Mouse (Mus musculus) intestine, embryonic 14.5 days (tissue): ENCODE measurements around the gene Ccl1. TPM values are rescaled to one million over a fixed set of nuclear protein-coding genes. Genes with fewer than 3 reads are reported as not detected.

ENCODE experiments used
- ATAC-seq: fragments of 200-750 bp; cut with Nextera tagmentation; replicated peaks from 2 replicates; pipeline ENCODE4 v1.8.0; 2017; ENCODE audit warnings: low read depth, moderate number of reproducible peaks, moderate TSS enrichment, moderate library complexity; ENCODE audit not compliant: low FRiP score, low TSS enrichment
- DNase-seq: peaks from one replicate; pipeline ENCODE4 v3.0.0-alpha.2; 2018; ENCODE audit warnings: low spot score
- H3K27ac ChIP-seq: fragments of 300-500 bp; sonication (generic); 2 replicates; pipeline ENCODE4 v1.5.1; 2014; ENCODE audit warnings: low read depth, mild to moderate bottlenecking, control low read depth
- H3K27me3 ChIP-seq: fragments of 300-500 bp; sonication (generic); replicated peaks from 2 replicates; pipeline ENCODE4 v1.6.1; 2014; ENCODE audit warnings: low read length, control low read depth; ENCODE audit not compliant: control insufficient read depth, insufficient read depth
- H3K36me3 ChIP-seq: fragments of 300-500 bp; sonication (generic); 2 replicates; pipeline ENCODE4 v1.6.1; 2014; ENCODE audit warnings: low read length, control low read depth; ENCODE audit not compliant: control insufficient read depth, insufficient read depth
- H3K4me1 ChIP-seq: fragments of 300-500 bp; sonication (generic); replicated peaks from 2 replicates; pipeline ENCODE4 v1.6.1; 2014; ENCODE audit warnings: low read length, control low read depth, mixed read lengths; ENCODE audit not compliant: control insufficient read depth, insufficient read depth
- H3K4me2 ChIP-seq: fragments of 300-500 bp; sonication (generic); 2 replicates; pipeline ENCODE4 v1.6.1; 2014; ENCODE audit warnings: low read length
- H3K4me3 ChIP-seq: fragments of 300-500 bp; sonication (generic); 2 replicates; pipeline ENCODE4 v1.5.1; 2014; ENCODE audit warnings: low read depth, low read length, control low read depth, mixed read lengths
- H3K9ac ChIP-seq: fragments of 300-500 bp; sonication (generic); 2 replicates; pipeline ENCODE4 v1.6.1; 2014; ENCODE audit warnings: mild to moderate bottlenecking, low read length
- H3K9me3 ChIP-seq: fragments of 300-500 bp; sonication (generic); 2 replicates; pipeline ENCODE4 v1.6.1; 2016; ENCODE audit warnings: low read length, control low read depth; ENCODE audit not compliant: control insufficient read depth
- WGBS: fragments of 180-500 bp; shearing (Covaris S2); extraction: QIAGEN DNeasy Blood & Tissue Kit; methylation state at CpG from one replicate; pipeline ENCODE4 v1.1.7; 2014; 5-methylcytosine and 5-hydroxymethylcytosine counted together
- polyA plus RNA-seq: library from polyadenylated mRNA; unstranded; fragments of >200 nt; fragmentation: Nextera tagmentation; extraction: Ambion mirVana; gene quantifications from 2 replicates; pipeline ENCODE4 v1.2.1, GENCODE M21; 2014

Ccl1 gene
- polyA plus RNA-seq: not detected in 2 replicates

DNA sequence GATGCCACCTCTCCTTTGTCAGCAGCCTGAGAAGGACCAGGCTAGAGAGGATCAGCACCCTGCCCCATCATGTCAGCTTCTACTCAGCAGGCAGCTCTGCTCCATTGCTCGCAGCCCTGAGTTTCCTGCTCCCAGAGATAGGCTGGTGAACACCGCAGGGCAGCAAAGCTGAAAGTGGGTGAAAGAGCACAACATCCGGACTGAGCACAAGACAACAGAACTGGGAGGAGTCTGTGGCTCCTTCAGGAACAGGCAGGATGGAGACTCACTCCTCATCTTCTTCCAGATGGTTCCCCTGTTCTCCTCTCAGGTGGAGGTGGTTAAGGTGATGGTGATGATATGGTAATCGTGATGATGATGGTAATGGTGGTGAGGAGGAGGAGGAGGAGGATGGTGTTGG, at the start of gene Ccl1:
Gene Ccl1 (minus strand): TSS at position 101 of the 400 bp plus-strand sequence.
- Histone ChIP-seq H3K36me3 (no peaks in the 10 kb centered on the region), H3K4me3 (no peak within 1 kb of the TSS), H3K27ac (no peak within 1 kb of the TSS), H3K4me2 (no peak within 1 kb of the TSS), H3K9me3 (no peaks in the 10 kb centered on the region), H3K27me3 (no peaks in the 10 kb centered on the region), H3K9ac (no peak within 1 kb of the TSS), H3K4me1 (no peaks in the 10 kb centered on the region)
- DNase-seq: no peak
- ATAC-seq: no peak
- 75% methylated on average over 4 of the region's 4 CpGs for WGBS

DNA sequence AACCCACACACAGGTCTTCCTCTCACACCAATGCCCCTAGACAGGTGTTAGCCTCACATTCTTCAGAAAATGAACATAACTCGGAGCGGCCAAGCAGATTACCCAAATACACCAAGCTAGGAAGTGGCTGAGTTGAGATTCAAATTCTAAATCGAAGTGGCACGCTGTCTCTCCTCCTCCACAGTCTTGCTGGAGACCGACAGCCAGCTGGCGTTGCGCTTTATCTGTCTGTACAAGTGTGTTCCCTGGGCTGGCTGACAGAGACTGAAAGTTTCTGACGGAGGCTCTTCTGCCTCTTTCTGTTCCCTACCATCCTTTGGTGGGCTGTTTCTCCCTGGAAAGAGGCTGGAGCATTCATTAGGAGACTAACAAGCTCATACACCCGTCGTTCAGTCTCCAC, 45.5 kb upstream of the Ccl1 start:
- Histone ChIP-seq H3K9me3 (no peaks in the 10 kb centered on the region), H3K4me2 (no peak overlapping the region), H3K4me1 (no peaks in the 10 kb centered on the region), H3K27me3 (no peaks in the 10 kb centered on the region), H3K27ac (no peak overlapping the region), H3K36me3 (no peaks in the 10 kb centered on the region), H3K4me3 (no peak overlapping the region), H3K9ac (no peak overlapping the region)
- no peak for ATAC-seq
- WGBS: 83% methylated on average over 10 of the region's 10 CpGs
- DNase-seq: no peak

DNA sequence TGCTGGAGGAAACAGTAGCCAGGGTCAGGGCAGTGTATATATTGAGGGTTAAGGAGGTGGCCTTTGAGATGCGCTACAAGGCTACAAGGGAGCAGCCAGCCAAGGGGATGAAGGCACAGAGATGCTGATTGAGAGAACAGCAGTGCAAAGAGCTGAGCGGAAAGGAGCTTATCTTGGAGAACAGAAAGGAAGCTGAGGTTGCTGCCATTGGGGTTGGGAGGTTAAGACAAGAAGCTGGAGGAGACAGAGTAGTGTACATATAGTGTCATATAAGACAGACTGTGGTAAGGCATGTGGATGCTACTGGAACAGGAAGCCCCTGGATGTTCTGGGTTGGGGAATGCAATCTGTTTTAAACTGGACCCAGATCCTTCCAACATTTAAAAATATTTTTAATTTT, 35.4 kb upstream of the Ccl1 start:
- Histone ChIP-seq H3K36me3 (no peaks in the 10 kb centered on the region), H3K4me2 (no peak overlapping the region), H3K9me3 (no peaks in the 10 kb centered on the region), H3K27me3 (no peaks in the 10 kb centered on the region), H3K4me1 (0 out of 2 replicates have a peak, but pooled peaks cover 4% of the 10 kb centered on the region), H3K27ac (no peak overlapping the region), H3K9ac (no peak overlapping the region), H3K4me3 (no peak overlapping the region)
- DNase-seq (no peak), ATAC-seq (no peak)
- 26% methylated on average over 2 of the region's 2 CpGs for WGBS

- 29% methylated on average over 6 of the region's 6 CpGs for WGBS
- Histone ChIP-seq H3K27ac (no peak overlapping the region), H3K9me3 (no peaks in the 10 kb centered on the region), H3K36me3 (no peaks in the 10 kb centered on the region), H3K9ac (no peak overlapping the region), H3K4me1 (0 out of 2 replicates have a peak, but pooled peaks cover 4% of the 10 kb centered on the region), H3K4me2 (no peak overlapping the region), H3K4me3 (no peak overlapping the region), H3K27me3 (no peaks in the 10 kb centered on the region)
- DNase-seq (peak; percentile 50), ATAC-seq (no peak)
These were observed 34.9 kb upstream of the Ccl1 start for GRCm38 (mm10) chr11:82340416-82340815.

DNA sequence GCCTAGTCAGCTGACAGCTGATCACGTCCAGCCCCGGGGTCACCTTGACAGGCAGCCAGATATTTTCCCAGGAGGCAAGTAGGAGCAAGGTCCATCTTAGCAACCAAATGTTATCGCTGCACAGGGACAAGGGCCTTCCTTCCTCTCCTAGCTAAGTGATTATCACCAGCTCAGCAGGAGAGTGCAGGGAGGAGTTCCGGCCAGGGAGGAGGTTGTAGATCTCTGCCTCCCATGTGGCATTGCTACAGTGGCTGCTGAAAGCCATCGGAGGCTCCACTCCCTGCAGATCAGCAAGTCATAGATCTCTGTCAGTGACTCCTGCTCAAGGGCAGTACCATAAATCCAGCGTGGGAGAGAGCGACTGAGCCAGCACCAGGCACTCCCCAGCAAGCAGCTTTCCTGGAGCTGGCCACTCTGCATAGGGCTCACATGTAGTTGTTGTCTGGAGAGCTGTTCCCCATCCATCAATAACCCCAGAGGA, 34.5 kb upstream of the Ccl1 start:
- Histone ChIP-seq H3K27ac (no peak overlapping the region), H3K27me3 (no peaks in the 10 kb centered on the region), H3K4me2 (no peak overlapping the region), H3K36me3 (no peaks in the 10 kb centered on the region), H3K4me1 (0 out of 2 replicates have a peak, but pooled peaks cover 4% of the 10 kb centered on the region), H3K4me3 (no peak overlapping the region), H3K9me3 (no peaks in the 10 kb centered on the region), H3K9ac (no peak overlapping the region)
- no peak for DNase-seq
- no peak for ATAC-seq
- 11% methylated on average over 7 of the region's 7 CpGs for WGBS

GRCm38 (mm10) chr11:82313153-82313552, 7.7 kb upstream of the Ccl1 start:
- no peaks in the 10 kb centered on the region for H3K9me3 ChIP-seq
- H3K4me2 ChIP-seq: no peak overlapping the region
- H3K27ac ChIP-seq: no peak overlapping the region
- DNase-seq (peak; percentile 79), ATAC-seq (no peak)
- H3K27me3 ChIP-seq: no peaks in the 10 kb centered on the region
- no peak overlapping the region for H3K4me3 ChIP-seq
- no peaks in the 10 kb centered on the region for H3K4me1 ChIP-seq
- WGBS: 36% methylated on average over 7 of the region's 7 CpGs
- no peak overlapping the region for H3K9ac ChIP-seq
- H3K36me3 ChIP-seq: no peaks in the 10 kb centered on the region

DNA sequence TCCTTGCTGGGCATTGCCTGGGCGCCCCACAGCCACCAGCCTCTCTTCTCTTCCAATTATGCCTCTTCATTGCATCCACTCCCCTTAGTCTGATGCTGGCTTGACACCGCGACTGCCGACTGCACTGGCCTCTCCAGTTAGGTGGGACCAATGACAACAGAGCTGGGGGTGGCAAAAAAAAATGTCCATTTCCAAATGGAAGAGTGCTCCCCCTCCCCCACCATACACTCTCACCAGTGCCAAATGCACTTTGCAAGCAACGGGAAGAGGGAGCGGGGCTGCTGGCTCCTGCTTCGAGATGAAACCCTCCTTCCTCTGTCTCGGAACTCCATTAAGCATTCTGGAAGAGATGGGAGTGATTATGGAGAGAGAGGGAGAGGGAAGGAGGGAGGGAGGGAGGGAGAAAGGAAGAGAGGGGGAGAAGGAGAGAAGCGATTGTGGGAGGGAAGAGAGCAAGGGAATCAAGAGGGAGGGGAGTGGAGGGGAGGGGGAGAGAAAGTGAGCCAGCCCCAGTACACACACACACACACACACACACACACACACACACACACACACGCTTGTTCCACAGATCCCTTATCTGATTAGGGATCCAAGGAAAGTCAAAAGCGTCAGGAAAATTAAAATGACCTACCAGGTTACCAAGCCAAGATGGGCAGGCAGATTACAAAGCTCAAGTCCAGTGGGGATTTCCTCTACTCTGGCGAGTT, 5.0 kb upstream of the Ccl1 start:
- H3K9ac ChIP-seq: no peak overlapping the region
- no peak overlapping the region for H3K4me2 ChIP-seq
- ATAC-seq (no peak), DNase-seq (no peak)
- no peak overlapping the region for H3K27ac ChIP-seq
- 26% methylated on average over 11 of the region's 12 CpGs for WGBS
- H3K4me1 ChIP-seq: no peaks in the 10 kb centered on the region
- H3K27me3 ChIP-seq: no peaks in the 10 kb centered on the region
- no peak overlapping the region for H3K4me3 ChIP-seq
- no peaks in the 10 kb centered on the region for H3K9me3 ChIP-seq
- no peaks in the 10 kb centered on the region for H3K36me3 ChIP-seq

- DNase-seq (no peak), ATAC-seq (no peak)
- 83% methylated on average over 4 of the region's 4 CpGs for WGBS
- H3K9ac ChIP-seq: no peak overlapping the region
- H3K27me3 ChIP-seq: no peaks in the 10 kb centered on the region
- H3K4me2 ChIP-seq: no peak overlapping the region
- no peak overlapping the region for H3K27ac ChIP-seq
- H3K9me3 ChIP-seq: no peaks in the 10 kb centered on the region
- H3K4me1 ChIP-seq: no peaks in the 10 kb centered on the region
- H3K36me3 ChIP-seq: no peaks in the 10 kb centered on the region
- no peak overlapping the region for H3K4me3 ChIP-seq
These were observed 7.6 kb downstream of the Ccl1 start for GRCm38 (mm10) chr11:82297895-82298294.

DNA sequence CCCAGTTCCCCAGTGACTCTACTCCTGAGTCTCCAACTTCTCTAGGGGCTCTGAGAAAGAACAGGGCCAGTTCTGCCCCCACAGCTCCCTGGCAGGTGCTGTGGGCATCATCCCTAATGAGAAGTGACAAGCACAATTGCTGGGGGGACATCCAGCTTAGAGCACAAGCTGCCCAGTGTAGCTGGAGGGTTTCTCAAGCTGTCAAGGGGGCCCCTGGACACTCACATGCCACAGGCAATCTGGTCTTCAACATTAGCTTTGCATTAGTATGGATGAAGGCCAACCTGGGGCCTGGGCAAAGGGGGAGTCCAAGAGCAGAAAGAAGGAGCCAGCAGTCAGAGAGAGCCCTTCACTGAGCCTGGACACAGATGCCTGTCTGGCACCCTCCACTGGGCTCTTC, 14.6 kb downstream of the Ccl1 start:
- H3K27ac ChIP-seq: no peak overlapping the region
- H3K36me3 ChIP-seq: no peaks in the 10 kb centered on the region
- no peaks in the 10 kb centered on the region for H3K9me3 ChIP-seq
- no peak for ATAC-seq
- no peak overlapping the region for H3K4me3 ChIP-seq
- H3K4me1 ChIP-seq: no peaks in the 10 kb centered on the region
- DNase-seq: no peak
- no peaks in the 10 kb centered on the region for H3K27me3 ChIP-seq
- no peak overlapping the region for H3K4me2 ChIP-seq
- H3K9ac ChIP-seq: no peak overlapping the region
